Mouse (Mus musculus): ENCODE measurements around the gene Cmpk1.

Gene Cmpk1

DNA sequence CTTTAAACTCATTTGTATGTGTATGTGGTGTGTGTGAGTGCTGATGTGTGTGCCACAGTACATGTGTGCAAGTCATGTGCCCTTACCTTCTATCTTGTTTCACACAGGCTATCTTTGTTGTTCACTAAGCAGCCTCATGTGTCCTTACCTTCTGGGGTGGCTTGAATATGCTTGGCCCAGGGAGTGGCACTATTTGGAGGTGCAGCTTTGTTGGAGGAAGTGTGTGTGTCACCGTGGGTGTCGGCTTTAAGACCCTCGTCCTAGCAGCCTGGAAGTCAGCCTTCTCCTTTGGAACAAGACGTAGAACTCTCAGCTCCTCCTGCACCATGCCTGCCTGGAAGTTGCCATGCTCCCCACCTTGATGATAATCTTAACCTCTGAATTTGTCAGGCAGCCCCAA, 40.6 kb downstream of the Cmpk1 start:
- DNase-seq (ENCODE audit: low spot score in 2 of 2) = no peak

DNA sequence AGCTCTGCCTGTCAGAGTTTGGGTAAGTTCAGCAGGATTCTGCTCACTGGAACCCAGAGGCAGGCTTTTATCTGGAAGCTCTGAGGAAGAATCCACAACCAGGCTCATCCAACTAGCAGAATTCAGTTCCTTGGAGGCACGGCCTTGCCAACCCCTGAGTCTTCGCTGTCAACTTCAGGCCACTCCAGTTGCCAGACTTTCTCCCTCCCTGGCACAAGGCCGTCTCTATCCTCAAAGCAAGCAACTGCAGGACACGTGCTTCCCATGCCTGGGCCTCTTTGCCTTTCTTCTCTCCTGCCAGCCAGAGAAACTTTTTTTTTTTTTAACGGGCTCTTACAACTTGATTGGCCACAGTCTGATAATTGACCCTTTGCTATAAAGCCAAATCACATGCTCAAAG, 42.0 kb downstream of the Cmpk1 start:
- DNase-seq (ENCODE audit: low spot score in 2 of 2) = no peak

GRCm38 (mm10) chr4:114942583-114942982, 44.5 kb downstream of the Cmpk1 start:
- DNase-seq (ENCODE audit: low spot score in 2 of 2) = no peak

GRCm38 (mm10) chr4:114942112-114942511, 44.9 kb downstream of the Cmpk1 start:
- no peak for DNase-seq (ENCODE audit: low spot score in 2 of 2)

GRCm38 (mm10) chr4:114941311-114941710, 45.7 kb downstream of the Cmpk1 start:
- no peak for DNase-seq (ENCODE audit: low spot score in 2 of 2)

GRCm38 (mm10) chr4:114938248-114938647, 48.8 kb downstream of the Cmpk1 start:
- no peak for DNase-seq (ENCODE audit: low spot score in 2 of 2)

GRCm38 (mm10) chr4:114937459-114938047, 49.5 kb downstream of the Cmpk1 start:
- no peak for DNase-seq (ENCODE audit: low spot score in 2 of 2)

DNA sequence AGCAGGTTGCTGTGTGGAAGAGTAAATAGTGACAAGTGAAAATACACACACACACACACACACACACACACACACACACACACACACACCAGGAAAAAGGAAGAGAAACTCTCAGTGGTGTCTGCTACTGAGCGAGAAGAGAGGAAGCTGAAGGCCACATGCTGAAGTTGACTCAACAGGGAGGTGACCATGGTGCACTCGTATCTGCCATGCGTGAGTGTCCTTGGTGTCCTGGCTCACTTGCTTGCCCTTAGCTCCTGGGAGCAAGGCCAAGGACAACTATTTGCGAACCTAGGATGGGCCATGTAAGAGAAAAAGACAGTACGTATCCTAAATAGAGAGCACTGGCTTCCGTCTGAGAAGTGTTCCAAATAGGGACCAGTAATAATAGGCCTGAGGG, 52.9 kb downstream of the Cmpk1 start:
- DNase-seq (ENCODE audit: low spot score in 2 of 2) = no peak

DNA sequence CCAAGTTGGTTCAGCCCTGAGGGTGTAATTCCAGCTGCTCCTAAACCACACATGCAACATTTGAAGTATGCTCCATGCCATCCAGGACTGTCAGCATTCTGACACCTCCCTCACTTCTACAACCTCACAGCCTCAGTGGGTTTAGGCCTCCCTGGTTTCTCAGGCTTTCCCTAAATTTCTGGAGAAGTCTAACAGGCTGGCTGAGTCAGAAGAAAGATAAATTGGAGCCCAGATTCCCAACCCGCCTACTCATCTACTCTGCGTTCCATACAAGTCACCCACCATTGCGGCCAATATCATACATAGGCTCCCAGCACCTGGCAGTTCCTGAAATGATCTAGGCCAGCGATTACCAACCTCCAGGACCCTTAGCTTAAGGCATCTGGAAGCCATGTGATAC, 54.3 kb downstream of the Cmpk1 start:
- no peak for DNase-seq (ENCODE audit: low spot score in 2 of 2)

DNA sequence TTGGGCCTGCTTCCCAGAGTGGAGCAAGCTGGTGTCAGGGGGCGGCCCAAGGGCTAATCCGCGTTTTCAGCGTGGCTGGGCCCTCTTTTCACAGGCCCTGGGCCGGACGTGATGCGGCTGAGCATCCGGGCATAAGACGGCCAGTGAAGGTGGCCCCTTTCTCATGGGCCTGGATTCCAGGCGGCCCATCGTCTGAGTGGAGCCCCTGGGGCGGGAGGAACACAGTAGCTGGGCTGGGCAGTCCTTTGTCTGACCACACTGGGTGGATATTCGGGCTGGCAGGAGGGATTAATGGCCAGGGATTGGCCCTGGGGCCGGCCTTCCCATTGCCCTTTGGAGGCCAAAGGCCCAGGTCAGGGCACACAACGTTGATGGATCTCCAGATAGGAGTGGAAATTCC, 57.9 kb downstream of the Cmpk1 start:
- DNase-seq (ENCODE audit: low spot score in 2 of 2) = no peak

DNA sequence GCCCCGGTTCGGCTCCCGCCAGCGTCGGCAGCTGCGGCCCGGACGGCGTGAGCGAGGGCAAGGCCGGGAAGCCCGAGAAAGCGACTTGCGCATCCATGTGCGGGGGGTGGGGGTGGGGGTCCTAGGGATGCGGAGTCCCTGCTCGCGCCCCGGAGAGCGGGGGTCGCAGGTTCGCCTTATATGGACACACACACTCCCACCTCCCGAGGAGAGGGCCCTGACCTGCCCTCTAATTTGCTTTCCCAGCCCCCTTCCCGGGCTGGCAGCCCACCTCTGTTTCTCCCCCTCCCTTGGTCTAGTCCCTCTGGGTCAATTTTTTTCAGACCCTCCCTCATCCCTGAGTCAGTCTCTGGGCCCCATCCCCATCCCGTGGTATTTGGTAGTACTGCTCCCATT, 61.1 kb downstream of the Cmpk1 start, which contains the start of gene Foxe3:
Foxe3 (minus strand) TSS at position 97 of the 396 bp plus-strand sequence.
- DNase-seq (ENCODE audit: low spot score in 2 of 2) = no peak

DNA sequence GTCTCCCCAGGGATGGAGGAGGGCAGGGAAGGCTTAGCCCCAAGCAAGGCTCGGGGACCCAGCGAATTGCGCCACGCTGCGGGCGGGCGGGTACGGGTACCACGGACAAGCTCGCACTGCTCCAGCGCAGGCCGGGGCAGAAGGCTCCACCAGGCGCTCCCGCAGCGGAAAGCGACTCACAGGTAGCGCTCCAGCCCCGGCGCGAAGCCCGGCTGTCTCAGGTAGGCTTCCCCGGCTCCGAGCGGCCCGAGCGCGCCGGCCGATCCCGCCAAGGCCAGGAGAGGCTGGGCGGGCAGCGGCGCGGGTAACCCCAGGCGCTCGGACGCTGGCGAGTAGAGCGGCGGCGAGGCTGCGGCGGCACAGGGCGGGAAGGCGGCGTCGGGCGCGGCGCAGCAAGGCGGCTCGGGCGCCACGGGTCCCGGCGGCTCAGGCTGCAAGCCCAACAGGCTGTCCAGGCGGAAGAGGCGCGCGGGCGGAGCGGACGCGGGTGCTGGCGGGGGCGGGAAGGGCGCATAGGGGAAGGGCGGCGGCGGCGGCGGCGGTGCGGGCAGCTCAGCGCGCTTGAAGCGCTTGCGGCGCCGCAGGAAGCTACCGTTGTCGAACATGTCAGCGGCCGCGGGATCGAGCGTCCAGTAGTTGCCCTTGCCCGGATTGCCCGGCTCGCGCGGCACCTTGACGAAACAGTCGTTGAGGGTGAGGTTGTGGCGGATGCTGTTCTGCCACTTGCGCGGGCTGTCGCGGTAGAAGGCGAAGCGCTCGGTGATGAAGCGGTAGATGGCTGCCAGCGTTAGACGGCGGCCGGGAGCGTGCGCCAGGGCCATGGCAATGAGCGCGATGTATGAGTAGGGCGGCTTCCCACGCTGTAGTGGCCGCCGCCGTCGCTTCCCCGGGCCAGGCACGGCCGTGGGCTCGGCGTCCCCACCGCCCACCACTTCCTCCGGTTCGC, 61.8 kb downstream of the Cmpk1 start:
- no peak for DNase-seq (ENCODE audit: low spot score in 2 of 2)

DNA sequence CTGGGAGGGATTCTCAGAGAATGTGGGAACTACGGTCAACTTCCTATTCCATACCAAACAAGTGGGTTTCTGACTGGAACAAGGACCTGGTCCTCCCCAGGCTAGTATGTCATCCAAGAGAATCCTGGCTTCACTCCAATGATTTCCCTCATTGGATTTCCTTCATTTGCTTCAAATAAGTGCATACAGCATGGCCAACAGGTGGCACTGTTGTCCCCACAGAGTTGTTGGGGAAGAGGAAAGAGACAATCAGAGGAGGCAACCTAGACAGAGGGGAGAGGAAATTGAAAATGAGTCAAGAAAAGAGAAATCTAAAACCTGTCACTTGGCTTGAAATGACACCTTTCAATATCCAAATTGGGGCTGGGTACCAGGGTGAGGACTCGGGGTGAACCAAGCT, 70.0 kb downstream of the Cmpk1 start:
- peak; percentile 18 to 43 for DNase-seq (ENCODE audit: low spot score in 2 of 2)

- no peak for DNase-seq (ENCODE audit: low spot score in 2 of 2)
These were observed 71.0 kb downstream of the Cmpk1 start for GRCm38 (mm10) chr4:114916056-114916455.

DNA sequence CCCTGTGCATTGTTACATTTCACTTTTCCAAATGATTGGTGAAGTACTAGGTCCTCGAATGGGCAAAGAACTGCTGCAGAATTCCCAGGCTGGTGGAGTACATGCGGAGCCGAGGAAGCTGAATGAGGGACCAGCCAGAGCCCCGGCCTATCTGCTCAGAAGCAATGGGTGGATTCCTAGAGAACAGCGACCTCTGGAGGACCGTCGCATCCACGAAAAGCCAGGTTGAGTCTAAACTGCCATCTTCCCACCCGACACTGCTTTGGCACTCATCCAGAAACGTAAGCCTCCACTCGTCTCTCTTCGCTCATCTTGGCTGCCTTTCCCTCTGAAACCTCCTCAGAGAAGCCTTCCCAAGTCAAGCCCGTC, 73.5 kb downstream of the Cmpk1 start:
- DNase-seq (ENCODE audit: low spot score in 2 of 2) = peak in 1 of 2 experiments; percentile 11

DNA sequence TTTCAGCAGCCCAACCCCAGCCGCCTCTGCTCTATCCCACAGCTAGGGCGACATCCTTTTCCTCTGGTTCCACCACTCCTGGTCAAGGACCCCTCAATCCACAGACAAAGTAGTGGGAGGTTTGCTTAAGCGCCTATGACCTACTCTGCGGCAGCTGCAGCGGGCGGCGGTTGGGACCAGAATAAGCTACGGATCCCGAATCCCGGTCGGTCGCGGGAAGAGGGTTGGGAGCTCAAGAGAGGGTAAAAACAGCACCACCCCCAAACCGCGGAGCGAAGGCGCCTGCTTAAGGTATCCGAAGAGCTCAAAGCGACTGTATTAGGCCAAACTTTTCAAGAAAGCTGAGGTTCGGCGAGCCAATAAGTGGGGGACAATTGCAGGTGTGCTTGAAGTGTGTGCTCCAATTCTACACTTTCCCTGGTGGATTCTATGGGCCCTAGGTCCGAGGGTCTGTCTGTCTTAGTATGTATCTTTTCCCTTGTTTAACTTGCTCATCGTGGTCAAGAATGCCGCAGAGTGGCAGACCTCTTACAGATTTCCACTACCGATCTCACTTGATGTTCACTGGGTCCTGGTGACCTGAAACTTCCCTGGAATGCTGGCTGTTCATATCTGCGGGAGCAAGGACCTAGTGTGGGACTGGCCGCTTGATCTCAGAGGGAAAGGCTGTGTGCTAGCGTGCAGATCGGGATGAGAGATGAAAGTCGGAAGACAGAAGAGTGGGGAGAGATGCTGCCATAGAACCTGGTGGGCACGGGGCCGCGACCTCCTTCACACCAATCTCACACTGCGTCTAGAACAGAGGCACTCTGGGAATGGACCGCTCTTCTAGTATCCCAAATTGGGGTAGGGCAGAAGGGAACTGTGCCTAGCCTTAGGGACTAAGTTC, 74.1 kb downstream of the Cmpk1 start:
- DNase-seq (ENCODE audit: low spot score in 2 of 2) = no peak

DNA sequence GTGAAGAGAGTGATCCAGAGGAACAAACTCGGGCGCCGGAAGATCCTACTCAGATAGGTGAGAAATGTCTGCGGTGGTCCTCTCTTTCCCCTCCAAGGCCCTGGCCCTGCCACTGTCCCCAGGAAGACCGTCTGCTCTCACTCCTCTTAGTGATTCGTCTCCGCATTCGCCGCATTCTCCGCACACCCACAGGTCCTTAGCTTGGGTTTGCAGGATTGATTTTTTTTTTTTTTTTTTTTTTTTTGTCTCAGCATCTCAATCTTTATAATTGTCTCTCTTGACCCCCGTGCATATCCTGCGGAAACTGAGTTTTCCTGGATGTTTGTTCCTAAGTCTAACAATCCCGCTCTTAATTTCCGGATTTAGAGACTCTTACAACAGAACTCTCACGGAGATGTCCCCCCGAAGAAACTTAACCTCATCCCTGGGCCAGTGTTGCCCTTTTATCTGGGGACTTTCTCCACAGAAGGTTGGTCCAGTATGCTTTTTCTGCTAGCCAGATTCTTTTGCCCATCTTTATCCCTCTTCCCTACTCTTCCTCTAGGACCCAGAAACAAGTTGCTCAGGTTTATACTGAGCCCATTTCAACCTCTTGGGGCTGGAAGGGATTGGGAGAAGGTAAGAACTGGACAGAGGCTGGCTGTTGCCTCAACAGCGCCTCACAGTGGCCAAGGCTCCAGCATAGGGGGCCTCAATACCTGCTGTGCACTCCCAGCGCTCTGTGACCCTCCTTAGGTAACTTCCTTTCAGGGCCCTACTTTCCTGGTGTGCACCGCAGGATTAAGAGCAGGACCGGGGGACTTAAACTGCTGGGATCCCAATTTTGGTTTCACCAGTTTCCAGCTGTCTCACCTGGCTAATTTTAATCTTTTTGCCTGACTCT, 77.2 kb downstream of the Cmpk1 start:
- peak; percentile 17 to 43 for DNase-seq (ENCODE audit: low spot score in 2 of 2)
